Mouse (Mus musculus): Measurements from ENCODE around the gene Tcea2.

The Tcea2 gene

DNA sequence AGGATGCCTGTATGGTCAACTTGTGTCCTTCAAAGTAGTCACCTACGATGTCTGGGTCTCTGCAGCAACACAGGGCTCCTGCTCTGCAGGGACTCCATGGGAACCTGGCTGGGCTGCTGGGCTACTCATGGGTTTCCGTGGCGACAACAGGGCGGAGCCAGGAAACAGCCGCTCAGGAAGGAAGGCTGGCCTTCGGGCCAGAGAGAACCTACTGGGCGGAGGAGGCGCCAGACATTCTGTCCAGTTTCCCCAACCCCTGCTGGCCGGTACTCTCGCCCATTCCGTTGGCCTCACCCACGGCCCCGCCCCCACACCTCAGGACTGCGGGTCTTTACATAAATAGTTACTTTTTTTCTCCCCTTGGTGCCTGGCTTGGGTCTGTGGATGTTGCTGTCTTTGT, 4.7 kb upstream of the Tcea2 start:
- peak; percentile 100 for DNase-seq

DNA sequence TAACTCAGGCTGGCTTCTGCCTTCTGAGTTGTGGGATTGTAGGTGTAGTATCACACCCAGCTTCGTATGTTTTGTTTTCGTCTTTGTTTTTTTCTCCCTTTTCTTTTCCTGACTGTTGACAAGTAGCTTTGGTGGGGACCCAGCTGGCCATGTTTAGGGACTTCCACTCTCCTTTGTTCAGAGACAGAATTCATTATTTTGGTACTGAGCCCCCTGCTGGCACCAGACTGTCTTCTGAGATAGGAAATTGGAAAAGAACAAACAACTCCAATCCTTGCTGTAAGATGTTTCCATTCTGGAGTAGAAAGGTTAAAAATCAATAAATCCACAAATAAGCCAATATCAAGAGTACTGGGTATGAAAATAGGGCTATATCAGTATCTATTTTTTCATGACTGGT, 3.7 kb upstream of the Tcea2 start:
- no peak for DNase-seq

DNA sequence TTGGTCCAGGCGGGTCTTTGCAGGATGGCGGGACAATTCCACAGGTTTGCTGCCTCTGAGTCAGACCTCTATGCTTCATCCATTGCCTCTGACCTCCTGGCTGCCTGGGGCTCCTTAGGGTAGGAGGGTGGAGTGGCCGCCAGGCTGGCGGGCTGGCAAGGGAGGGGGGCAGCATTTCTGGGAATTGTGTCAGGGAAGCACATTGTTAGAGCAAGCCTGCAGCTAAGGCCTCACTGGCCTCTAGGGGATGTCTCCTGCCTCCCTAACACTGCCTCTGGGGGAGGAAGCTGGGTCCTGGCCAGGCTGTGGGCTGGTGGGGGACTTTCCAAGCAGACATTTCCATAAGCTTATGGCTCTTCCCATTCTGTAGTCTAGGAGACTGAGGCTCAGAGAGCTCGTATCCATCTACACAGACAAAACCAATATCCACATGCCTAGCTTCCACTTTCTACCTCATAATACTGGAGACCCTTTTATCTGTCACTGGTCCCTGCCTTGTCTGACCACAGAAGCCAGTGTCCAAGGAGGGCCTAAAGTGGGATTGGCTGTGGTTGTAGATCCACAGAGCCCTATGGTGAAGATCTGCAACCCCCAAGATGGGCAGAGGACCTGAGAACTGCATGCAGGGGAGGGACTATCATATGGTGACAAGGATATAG, 2.9 kb upstream of the Tcea2 start:
- peak; percentile 99 for DNase-seq

DNA sequence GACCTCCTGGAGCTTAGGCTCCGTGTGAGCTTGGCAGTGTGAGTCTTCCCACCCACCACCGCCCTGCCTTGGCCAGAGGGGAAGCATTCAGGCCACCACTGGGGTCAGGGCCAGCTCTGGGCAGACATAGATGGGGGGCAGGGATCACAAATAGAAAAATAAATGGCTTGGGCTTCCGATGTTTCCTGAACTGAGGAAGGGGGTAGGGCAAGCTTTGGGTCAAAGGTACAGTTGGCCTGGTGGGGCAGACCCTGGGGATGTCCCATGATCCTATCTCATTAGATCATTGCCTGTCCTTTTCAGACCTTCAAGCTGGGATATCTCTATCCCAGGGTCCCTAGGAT, 2.4 kb upstream of the Tcea2 start:
- DNase-seq, result peak; percentile 96

DNA sequence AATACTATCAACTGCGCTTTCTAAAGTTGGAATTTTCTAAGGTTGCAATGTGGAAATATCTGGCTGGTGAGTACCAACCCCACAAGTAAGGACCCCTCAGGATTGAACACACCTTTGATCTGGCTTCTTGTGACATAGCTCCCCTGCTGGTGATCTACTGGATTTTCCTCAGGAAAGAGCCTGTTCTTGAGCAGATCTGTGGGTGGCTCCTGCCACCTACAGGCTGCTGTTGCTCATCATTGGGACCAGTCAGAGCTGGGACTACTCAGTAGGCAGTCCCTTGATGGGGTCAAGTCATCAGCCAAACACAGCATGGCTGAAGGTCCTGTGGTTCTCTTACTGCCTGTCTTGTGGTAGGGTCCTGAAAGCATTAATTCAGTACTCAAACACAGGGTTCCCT, 1.3 kb upstream of the Tcea2 start:
- peak; percentile 98 for DNase-seq

DNA sequence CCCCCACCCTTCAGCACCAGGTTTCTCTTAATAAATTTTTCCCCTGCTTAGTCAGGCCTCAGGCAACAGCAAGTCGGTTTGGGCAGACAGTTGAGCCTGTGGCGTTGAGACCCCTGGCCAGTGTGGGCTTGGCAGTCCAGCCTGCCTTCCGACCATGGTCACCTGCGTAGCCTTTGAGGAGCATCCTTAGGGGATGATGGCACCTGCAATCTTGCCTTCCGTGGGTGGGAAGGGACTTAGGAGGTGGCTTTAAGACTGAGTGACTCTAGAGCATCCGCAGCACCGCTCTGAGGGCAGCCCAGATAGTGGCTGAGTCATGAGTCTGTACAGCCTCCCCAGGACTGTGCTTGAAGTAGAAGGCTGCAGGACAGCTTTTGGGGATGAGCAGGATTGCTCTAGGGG, 607 bp downstream of the Tcea2 start:
- peak; percentile 94 for DNase-seq

DNA sequence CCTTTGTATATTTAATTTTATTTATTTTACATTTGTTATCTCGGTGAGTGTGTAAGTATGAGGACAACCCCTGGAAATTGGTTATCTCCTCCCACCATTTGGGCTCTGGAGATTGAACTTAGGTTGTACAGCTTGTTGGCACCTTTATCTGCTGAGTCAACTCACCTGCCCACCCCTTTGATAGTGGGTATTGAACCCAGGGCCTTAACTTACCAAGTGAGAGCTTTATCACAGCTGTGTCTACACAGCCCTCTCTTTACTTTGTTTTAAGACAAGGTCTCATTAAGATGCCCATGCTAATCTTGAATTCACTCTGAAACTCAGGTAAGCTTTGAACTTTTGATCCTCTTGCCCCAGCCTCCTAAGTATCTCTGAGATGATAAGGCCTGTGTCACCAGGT, 1.9 kb downstream of the Tcea2 start:
- DNase-seq, result peak; percentile 57

DNA sequence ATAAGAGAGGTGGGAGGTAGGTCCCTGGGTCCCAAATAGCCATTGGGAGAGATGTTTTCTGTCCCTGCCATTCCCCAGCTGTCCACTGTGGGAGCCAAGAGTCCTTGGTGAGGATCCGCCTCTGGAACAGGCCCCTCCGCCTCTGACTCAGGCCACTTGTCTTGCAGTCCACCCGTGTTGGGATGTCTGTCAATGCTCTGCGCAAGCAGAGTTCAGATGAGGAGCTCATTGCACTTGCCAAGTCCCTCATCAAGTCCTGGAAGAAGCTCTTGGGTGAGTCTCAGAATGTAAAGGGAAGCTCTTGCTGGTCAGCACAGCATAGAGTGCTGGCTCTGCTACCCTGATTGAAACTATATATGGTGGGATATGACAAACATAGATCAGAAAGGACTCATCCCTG, 3.3 kb downstream of the Tcea2 start:
- peak; percentile 90 for DNase-seq

DNA sequence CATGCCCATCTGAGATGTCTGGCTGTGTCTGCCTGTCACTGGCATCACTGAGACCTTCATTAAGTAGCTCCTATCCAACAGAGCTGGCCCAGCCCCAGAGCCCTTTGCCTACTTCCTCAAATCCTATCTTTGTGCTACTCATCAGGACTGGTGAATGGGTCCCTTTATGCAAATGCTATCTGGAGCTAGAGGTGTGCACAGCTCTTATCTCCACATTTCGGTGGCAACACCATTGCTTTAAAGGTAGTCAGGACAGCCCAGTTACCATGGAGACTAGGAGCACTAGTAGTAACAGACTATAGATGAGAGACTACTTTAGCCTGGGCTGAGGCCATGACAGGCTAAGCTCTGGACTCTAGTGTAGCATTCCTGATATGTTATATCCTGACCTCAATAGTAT, 4.6 kb downstream of the Tcea2 start:
- peak; percentile 85 for DNase-seq

DNA sequence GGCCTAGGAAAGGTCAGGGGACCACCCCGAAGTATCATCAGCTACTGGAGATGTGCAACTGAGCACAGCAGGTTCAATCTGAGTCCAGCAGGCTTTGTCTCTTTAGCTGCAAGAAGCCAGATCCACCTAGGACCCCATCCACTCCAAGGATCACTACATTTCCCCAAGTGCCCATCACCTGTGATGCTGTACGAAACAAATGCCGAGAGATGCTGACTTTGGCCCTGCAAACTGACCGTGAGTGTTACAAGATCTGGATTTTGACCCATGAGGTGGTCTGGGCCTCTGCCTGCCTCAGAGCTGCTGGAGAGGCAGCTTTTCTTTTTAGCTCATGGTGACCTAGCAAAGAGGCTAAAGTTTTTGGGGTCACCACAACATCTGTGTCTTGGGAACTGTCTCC, 5.6 kb downstream of the Tcea2 start:
- DNase-seq, result peak; percentile 82

DNA sequence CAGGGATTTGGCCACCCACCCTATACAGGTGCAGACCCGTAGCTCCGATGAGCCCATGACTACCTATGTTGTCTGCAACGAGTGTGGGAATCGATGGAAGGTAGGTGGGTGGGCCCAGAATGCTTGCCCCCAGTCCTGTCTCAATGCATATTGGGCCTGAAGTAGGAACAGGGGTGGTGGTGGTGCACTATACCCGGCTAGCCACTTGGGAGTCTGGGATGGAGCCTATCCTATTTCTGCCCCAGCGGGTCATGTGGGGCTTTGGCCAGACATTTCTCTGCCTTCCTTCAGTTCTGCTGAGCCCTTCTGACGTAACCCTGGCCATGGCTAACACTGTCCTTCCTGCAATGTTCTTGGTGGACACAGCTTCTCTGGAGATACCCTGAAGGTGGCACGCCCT, 7.5 kb downstream of the Tcea2 start:
- peak; percentile 87 for DNase-seq

DNA sequence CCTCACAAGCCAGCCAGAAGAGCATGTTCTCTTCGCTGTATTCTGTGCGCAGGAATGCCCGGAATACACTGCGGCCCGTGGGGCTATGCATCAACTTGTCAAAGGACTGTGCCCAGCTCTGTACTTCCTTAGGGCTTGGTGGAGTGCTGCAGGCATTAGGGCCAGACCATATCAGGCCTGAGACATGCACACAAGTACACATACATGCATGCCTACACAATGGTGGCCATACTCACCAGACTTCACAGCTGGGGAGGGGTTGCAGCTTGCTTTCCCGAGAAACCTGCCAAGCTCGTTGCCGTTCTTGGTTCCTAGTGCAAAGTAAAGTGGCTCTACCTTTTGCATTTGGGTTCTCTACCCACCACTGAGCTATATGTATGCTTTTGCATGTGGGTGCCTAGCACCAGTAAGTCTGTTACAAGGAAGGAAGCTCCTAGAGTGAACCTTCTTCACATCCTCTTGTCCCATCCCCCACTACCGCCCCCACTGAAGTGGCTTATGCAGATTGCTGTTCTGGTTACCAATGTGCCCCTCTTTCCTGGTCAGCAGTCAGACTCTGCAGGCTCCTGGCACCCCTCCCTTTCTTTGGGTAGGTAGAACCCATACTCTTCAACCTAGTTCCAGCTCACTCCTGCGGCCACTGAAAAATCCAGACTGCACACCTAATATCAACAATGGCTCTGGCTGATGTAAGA, 9.5 kb downstream of the Tcea2 start:
- peak; percentile 74 for DNase-seq

DNA sequence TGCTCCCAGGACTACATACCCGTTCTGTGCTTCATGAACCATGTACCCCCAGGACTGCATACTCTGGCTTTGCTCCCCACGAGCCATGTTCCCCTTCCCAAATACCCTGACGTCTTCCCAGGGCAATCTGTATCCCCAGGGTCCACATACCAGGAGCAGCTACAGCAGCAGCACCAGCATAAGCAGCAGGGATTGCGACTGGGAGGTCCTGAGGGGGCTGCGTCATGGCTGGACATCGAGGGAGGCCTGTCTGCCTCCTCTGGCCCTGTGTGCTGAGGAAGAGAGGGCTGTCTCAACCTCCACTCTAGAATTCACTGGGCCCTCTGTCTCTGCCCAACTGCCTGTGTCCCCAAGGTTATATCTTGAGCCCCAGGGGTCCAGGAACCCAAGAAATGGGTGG, 11.0 kb downstream of the Tcea2 start:
- no peak for DNase-seq

DNA sequence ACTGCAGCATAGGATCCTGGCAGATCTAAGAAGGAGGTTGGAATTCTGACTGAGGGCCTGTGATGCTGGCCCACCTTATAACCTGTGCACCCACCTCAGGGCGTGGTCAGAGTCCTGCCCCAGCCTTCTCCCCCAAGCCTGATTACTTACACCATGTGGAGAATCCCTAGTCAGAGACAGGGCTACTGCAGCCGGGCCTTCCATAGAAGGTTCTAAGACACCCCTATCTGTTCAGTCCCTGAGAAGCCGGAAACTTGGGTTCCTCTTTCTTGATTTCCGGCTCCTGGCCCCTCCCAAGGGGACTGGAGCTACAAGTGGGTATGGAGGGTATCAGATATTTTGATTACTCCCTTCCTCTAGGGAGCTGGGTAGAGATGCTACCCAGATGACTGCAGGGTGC, 11.5 kb downstream of the Tcea2 start:
- DNase-seq, result peak; percentile 93

DNA sequence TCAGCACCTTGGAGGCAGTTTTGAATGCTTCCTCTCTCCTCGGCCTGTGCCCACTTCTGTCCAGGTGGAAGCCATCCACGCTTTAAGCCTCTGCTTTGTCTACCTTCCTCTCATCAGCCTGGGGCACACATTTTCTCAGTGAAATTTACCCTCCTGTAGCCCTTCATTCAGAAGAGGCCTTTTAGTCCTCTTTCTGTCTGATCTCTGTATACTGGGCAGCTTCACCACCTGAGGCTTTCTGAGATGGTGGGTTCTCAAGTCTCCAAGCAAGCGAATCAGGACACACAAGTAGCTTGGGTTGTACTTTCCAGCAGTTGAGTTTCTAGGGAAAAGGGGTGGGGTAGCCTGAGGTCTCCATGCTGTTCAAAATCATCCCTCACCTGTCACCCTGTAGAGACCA, 12.2 kb downstream of the Tcea2 start:
- peak; percentile 59 for DNase-seq

DNA sequence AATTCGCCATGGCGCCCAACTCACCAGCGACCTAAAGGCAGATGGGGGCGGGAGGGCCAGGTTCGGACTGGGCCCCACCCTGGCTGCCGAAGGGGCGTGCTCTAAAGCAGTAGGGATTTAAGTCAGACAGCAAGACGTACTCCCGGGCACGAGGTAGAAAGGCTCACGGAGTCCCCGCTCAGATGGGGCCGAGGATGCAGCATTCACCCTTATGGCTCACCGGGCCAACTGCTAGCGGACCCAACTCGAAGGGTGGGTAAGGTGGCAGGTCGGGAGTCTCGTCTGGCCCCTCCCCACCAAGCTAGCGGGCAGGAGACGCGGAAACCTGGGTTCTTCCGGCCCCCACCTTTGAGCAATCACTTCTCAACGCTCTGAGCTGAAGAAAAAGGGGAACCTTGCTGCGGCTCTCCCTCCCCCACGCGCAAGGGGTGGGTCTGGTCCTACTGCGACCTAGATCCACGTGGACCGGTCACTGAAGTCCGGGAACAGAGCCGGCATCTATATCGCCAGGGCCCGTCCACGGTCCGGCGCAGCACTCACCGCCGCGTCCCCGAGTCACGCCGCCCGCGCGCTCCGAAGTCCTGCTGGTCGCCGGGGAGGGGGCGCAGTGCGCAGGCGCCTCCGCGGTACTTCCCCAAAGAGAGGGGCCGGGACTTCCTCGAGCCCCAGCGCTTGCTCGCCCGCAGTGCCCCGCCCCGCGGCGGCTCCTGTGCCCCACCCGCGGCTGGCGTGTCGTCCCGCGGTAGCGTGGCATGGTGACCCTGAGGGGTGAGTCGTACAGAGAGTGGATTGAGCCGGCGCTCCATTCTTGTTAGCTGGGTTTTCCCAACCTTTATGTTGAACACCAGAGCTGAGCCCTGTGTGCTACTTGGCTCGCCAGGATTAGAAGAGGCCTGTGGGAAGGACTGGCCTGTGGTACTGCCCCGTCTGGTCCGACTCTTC, 13.5 kb downstream of the Tcea2 start, which contains the start of gene Rgs19:
Gene Rgs19 (minus strand): TSS at position 639 of the 942 bp plus-strand sequence.
- peak; percentile 99 for DNase-seq

DNA sequence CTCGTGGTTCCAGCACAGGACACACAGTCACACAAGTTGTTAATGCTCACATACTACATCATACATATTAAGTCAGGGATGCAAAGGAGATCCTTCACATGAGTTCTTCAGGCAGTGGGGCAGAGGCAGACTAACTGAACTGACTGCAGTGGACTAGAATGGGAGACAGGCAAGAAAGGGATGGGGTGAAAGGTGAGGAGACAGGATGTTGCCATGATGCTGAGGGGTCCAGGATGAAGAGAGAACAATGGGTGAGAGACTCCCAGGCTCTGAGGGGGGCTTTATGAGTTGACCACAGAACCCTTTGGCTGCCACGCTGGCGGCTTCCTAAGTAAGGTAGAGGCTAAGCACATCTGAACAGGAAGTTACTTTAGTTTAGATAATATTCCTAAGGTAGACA, 14.5 kb downstream of the Tcea2 start:
- peak; percentile 90 for DNase-seq

DNA sequence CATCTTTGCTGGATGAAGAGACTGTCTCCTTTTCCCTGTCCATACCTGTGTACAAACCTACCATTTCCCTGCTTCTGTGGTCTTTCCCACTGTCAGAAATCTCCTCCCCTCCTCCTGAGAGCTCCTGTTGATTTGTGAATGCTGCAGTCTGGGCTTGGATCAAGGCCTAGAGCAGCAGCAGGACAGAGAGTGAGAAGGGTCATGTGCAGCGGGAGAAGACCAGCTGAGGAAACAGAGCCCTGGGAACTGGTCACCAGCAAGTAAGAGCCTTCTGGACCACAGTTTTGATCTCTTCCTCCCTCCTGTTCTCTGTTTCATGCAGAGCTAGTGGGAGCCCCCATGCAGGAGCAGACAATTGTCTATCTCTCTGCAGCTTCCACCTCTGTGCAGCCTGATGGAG, 15.7 kb downstream of the Tcea2 start:
- peak; percentile 66 for DNase-seq

DNA sequence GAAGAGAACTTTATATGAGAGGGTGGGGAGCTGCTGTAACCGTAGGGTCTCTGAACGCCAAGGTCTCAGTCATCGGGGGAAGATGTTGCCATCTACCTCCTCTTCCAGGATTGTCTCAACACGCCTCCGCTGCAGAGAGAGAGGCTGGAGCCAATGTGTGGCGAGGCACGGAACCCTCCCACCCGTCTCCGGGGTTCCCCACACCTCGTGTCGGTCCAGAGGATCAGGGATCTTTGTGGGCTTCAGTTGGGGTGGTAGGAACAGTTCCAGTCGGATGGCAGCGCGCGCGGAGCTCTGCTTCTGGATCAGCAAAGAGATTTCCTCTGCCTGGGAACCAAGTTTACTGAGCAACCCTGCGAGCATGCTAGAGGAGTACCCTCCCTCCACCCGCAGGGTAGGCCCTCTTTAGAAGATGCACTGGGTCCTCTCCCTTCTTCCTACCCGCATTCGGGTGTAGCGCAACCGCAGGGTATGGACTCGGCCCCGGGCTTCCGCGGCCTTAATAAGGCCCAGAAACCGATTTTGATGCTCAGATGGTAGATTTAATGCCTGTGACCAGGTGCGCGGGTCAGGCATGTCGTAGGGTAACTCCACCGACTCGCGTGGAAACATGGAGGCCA, 16.8 kb downstream of the Tcea2 start:
- DNase-seq, result peak; percentile 77

DNA sequence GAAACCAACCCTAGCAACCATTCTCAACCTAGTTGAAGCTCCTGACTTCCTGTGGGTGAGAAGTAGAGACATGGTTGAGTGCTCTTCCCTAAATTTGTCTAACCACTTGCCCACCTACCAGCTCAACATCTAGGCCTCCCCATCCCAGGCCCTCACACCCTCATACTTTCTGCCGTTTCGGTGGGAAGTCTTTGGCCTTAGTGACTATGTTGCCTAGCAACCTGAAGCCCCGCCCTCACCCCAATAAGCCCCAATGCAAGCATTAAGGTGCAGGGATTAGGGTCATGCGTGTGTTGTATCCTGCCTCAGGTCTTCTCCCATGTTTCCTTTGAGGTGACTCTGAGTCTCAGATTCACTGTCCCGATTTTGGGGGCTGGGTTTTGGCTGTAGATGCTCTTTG, 18.1 kb downstream of the Tcea2 start, which contains the start of gene Lkaaear1:
Gene Lkaaear1 (minus strand): TSS at position 202 of the 400 bp plus-strand sequence.
- peak; percentile 74 for DNase-seq

DNA sequence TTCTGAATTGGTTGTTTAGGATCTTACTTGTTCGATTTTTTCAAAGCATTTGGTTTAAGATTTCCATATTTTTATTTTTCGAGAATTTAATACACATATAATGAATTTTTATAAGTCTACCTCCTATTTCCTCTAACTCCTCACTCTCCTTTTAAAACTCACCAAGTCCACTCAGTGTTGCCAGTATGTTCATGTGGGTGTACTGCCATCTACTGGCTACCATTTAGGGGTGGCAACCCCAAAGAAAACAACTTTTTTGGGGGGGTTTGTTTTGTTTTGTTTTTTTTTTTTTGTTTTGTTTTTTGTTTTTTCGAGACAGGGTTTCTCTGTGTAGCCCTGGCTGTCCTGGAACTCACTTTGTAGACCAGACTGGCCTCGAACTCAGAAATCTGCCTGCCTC, 26.6 kb downstream of the Tcea2 start:
- DNase-seq, result peak; percentile 70

DNA sequence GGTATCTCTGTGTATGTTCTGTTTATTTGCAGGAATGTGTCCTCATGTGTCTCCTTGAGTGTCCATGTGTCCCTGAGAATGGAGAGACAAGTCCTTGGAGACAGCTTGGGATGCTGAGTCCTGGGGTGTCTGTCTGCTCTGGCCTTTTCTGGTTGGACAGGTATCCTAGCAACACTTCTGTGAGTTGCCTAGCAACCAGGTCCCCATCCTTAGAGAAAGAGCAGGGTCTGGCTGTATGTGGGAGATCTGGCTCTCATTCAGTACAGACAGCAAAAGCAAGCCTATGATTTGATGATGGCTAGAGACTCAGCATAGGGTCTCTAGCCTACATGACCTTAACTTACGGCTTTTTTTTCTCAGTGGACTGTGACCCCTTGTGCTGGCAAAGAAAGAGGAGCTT, 33.6 kb downstream of the Tcea2 start:
- DNase-seq, result peak; percentile 73

DNA sequence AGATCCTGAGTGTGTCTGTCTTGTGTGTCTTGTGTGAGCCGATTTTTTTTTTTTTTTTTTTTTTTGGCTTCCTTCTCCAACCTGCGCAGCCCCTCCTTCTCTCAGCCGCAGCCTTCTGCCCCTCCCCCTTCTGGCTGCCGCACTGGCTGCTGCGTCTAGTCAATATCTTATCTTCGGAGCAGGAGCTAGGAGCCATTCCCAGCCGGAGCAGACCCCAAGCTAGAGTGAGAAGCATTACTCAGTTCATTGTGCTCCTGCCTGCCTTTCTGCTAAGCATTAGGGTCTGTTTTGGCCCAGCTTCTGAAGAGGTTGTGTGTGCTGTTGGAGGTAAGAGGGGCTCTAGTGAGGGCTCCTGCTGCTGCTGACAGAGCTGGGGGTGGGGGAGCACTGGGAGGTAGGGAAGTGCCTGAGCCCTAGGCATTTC, 34.8 kb downstream of the Tcea2 start, which contains the start of gene Oprl1:
Gene Oprl1 (plus strand): TSS at position 114 of the 424 bp plus-strand sequence.
- peak; percentile 76 for DNase-seq
